ENCODE assay signal across 24 mouse cellular contexts in the genomic region with DNA sequence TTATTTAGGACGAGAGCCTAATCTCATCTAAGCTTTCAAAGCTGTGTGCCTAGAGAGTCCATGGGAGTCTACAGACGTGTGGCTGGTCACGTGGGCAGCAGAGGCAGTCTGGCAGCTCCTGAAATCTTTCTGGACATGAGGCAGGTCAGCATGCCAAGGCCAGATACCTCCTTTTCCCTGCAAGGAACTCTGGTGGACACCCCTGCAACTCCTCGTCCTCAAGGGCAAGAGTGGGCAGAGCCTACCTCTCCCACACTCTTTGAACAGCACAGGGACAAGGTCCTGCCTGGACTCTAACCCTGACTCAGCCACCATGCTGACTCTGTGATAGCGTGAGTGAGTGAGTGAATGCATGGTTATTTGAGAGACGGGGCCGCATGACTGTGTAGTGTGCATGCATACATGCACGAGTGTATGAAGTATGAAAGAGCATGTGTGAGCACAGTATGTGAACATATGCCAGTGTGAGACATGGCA. TPM values are rescaled to one million over a fixed set of nuclear protein-coding genes. Genes with fewer than 3 reads are reported as not detected.
DNase-seq lines count a peak whose midpoint lies in the region; ATAC-seq and TF ChIP-seq lines count a peak whose summit lies in the region.
"Had no signal": no experiment of that assay in that cellular context is flagged by ENCODE, and none has a peak within 500 bp of the region (broad histone marks: within the 10 kb centered on the region; RNA-seq: fewer than 3 reads in every experiment).

No protein-coding gene starts in this region.

- DNase-seq in cerebellum, postnatal 10 days = peak; percentile 57 to 63
- no peak for DNase-seq in cerebellum, adult 11-12 months
- DNase-seq in MEL (ENCODE audit: low read depth, low spot score) = no peak
- DNase-seq in embryo, embryonic 10.5 days (ENCODE audit: low spot score) = no peak
- DNase-seq: adrenal gland, adult 2 months; adrenal gland, postnatal 14 days; B cell, adult 2 months; gastrocnemius, postnatal 10 days; gastrocnemius, postnatal 36 days; heart, adult 2 months; heart, postnatal 14 days; heart, postnatal 4 days had no signal

- H3K9me3 ChIP-seq in megakaryocyte, embryonic 14.5 days = peaks cover 9% of the 10 kb centered on the region
- no peaks in the 10 kb centered on the region for H3K9me3 ChIP-seq in MEL (replicated peaks; ENCODE audit: insufficient read depth, low read length)
- H3K9me3 ChIP-seq: forebrain, embryonic 10.5 days; G1E; heart, embryonic 10.5 days; heart, embryonic 13.5 days had no signal

- TF ChIP-seq CTCF in MEL (IDR thresholded peaks at IDR 0.05 in 2 of 3, conservative IDR thresholded peaks at IDR 0.05 in 1 of 3; ENCODE audit: control insufficient read depth in 1 of 3, insufficient read depth in 1 of 3, low read depth in 2 of 3, low read length in 3 of 3, poor library complexity in 1 of 3, severe bottlenecking in 1 of 3) = no peak

- no peak for TF ChIP-seq POLR2A in MEL (IDR thresholded peaks at IDR 0.05; ENCODE audit: control insufficient read depth in 1 of 2, insufficient read depth in 1 of 2, low read depth in 1 of 2, low read length in 2 of 2, poor library complexity in 1 of 2)
- TF ChIP-seq POLR2A in myocyte (IDR thresholded peaks at IDR 0.05; ENCODE audit: insufficient read length, low read depth) = no peak

- peaks cover 74% of the 10 kb centered on the region for H3K4me1 ChIP-seq in megakaryocyte, embryonic 14.5 days
- peaks cover 0 to 9% of the 10 kb centered on the region in 2 experiments; a peak in 2 of 4 replicates for H3K4me1 ChIP-seq in MEL (ENCODE audit: control insufficient read depth in 1 of 2, insufficient read depth in 2 of 2, low read length in 2 of 2)
- H3K4me1 ChIP-seq: forebrain, embryonic 13.5 days had no signal

- H3K9ac ChIP-seq in MEL (ENCODE audit: control insufficient read depth, low read depth, low read length, poor library complexity, severe bottlenecking) = no peak overlapping the region
- H3K9ac ChIP-seq: forebrain, embryonic 13.5 days; heart, embryonic 13.5 days; hindbrain, embryonic 14.5 days had no signal

- TF ChIP-seq RAD21 in MEL (IDR thresholded peaks at IDR 0.05; ENCODE audit: low read depth, low read length) = no peak

- H3K27ac ChIP-seq in MEL (ENCODE audit: control insufficient read depth, low read depth, low read length) = no peak overlapping the region
- H3K27ac ChIP-seq: forebrain, embryonic 10.5 days; forebrain, embryonic 13.5 days; heart, adult 2 months; heart, embryonic 13.5 days; hindbrain, embryonic 14.5 days; hindbrain, postnatal 0 days had no signal

- no peak for ATAC-seq in megakaryocyte, adult 5-6 weeks (ENCODE audit: poor library complexity, severe bottlenecking)
- ATAC-seq: forebrain, embryonic 13.5 days; forebrain, embryonic 16.5 days; hindbrain, postnatal 0 days had no signal

- peaks cover 16% of the 10 kb centered on the region for H3K27me3 ChIP-seq in megakaryocyte, embryonic 14.5 days (replicated peaks)
- H3K27me3 ChIP-seq in MEL (ENCODE audit: control insufficient read depth in 1 of 2, insufficient read depth in 2 of 2, low read length in 2 of 2) (no peaks in the 10 kb centered on the region; a peak in 2 of 4 replicates), myocyte (ENCODE audit: control insufficient read depth, insufficient read depth, insufficient read length) (no peaks in the 10 kb centered on the region)
- H3K27me3 ChIP-seq: CH12.LX; forebrain, embryonic 13.5 days had no signal

- H3K79me2 ChIP-seq in MEL (ENCODE audit: control insufficient read depth, insufficient read depth, low read length, poor library complexity) = no peaks in the 10 kb centered on the region
- no peaks in the 10 kb centered on the region for H3K79me2 ChIP-seq in myocyte (ENCODE audit: control insufficient read depth, insufficient read depth)

- no peak overlapping the region for H3ac ChIP-seq in myocyte (ENCODE audit: control insufficient read depth, insufficient read length)

- peak overlapping the region; percentile 18 for H3K4me3 ChIP-seq in megakaryocyte, embryonic 14.5 days (replicated peaks)
- no peak overlapping the region for H3K4me3 ChIP-seq in MEL (ENCODE audit: control insufficient read depth in 1 of 2, insufficient read depth in 1 of 2, low read depth in 2 of 2, low read length in 2 of 2)
- H3K4me3 ChIP-seq in myocyte = no peak overlapping the region
- H3K4me3 ChIP-seq: forebrain, embryonic 10.5 days; forebrain, embryonic 13.5 days; heart, adult 2 months; heart, embryonic 10.5 days; heart, embryonic 13.5 days had no signal

- no peak for TF ChIP-seq EP300 in MEL (IDR thresholded peaks at IDR 0.05; ENCODE audit: low read depth in 1 of 2, low read length in 2 of 2)

- H3K4me2 ChIP-seq in myocyte (ENCODE audit: low read depth) = no peak overlapping the region
- H3K4me2 ChIP-seq: forebrain, embryonic 13.5 days; heart, embryonic 13.5 days; hindbrain, embryonic 14.5 days had no signal

- H3K36me3 ChIP-seq in megakaryocyte, embryonic 14.5 days (replicated peaks; ENCODE audit: low read length) = peaks cover 5% of the 10 kb centered on the region
- H3K36me3 ChIP-seq in MEL (ENCODE audit: control insufficient read depth in 1 of 2, insufficient read depth in 2 of 2, low read length in 2 of 2) = peaks cover 0 to 2% of the 10 kb centered on the region in 2 experiments; a peak in 1 of 4 replicates
- H3K36me3 ChIP-seq in myocyte (ENCODE audit: control insufficient read depth, insufficient read depth) = no peaks in the 10 kb centered on the region
- H3K36me3 ChIP-seq: forebrain, embryonic 10.5 days; G1E; heart, embryonic 10.5 days; heart, embryonic 13.5 days had no signal

TF ChIP-seq in MEL, 35 proteins besides CTCF, POLR2A, EP300 and RAD21:
- TF ChIP-seq USF1 (IDR thresholded peaks at IDR 0.05; ENCODE audit: low read depth, low read length) (0 out of 2 replicates have a peak, but pooled peaks have one; percentile 24), GATA1 (IDR thresholded peaks at IDR 0.05; ENCODE audit: low read depth, low read length) (no peak)

TF ChIP-seq in myocyte, 11 proteins besides CTCF, POLR2A, EP300 and RAD21:
- TF ChIP-seq USF1 (IDR thresholded peaks at IDR 0.05; ENCODE audit: low read depth) (peak; percentile 26), CEBPB (IDR thresholded peaks at IDR 0.05; ENCODE audit: insufficient read depth, poor library complexity, severe bottlenecking) (no peak)

RNA-seq across cellular contexts. Expression of a gene that starts 42.0 kb away (rescaled TPM):
- polyA plus RNA-seq in megakaryocyte, embryonic 14.5 days (2012; ENCODE audit: insufficient read depth, low replicate concordance) = 22.9 and 46.4 TPM in 2 replicates
- 10.1 TPM in 2 replicates for total RNA-seq in megakaryocyte, adult 5-6 weeks (2015)
- total RNA-seq in megakaryocyte, adult 5-6 weeks (2017) = 11.2 and 12.1 TPM in 2 replicates
- 10.2 and 10.7 TPM in 2 replicates for total RNA-seq in MEL (2012; rRNA removed)
- polyA plus RNA-seq in MEL (2012; ENCODE audit: insufficient read depth in 1 of 2, insufficient read length in 2 of 2, low read depth in 1 of 2, low replicate concordance in 2 of 2, missing spikeins in 1 of 2) (10 to 100 TPM in 1 of 2 experiments, not detected in 1; 10.4 TPM), myocyte (2012; fragmentation: generic; extraction: Trizol) (3.9 TPM)

RNA-seq across cellular contexts. Expression of a gene that starts 43.3 kb away (rescaled TPM):
- 1.6 and 1.7 TPM in 2 replicates for polyA plus RNA-seq in megakaryocyte, embryonic 14.5 days (2012; ENCODE audit: insufficient read depth, low replicate concordance)
- total RNA-seq in megakaryocyte, adult 5-6 weeks (2015) = 19.9 and 25.9 TPM in 2 replicates
- 33.7 and 45.2 TPM in 2 replicates for total RNA-seq in megakaryocyte, adult 5-6 weeks (2017)
- 34.9 and 35.8 TPM in 2 replicates for total RNA-seq in MEL (2012; rRNA removed)
- polyA plus RNA-seq in MEL (2012; ENCODE audit: insufficient read depth in 1 of 2, insufficient read length in 2 of 2, low read depth in 1 of 2, low replicate concordance in 2 of 2, missing spikeins in 1 of 2) (10 to 100 TPM in 1 of 2 experiments, not detected in 1; 56.5 TPM), myocyte (2012; fragmentation: generic; extraction: Trizol) (21.2 TPM)

Comparison
In these comparisons a context has a peak if more than half of its experiments do, and no peak if none do; other contexts are left out.
1. DNase-seq: peak in cerebellum, postnatal 10 days (2 of 2); none in cerebellum, adult 11-12 months (single experiment), MEL (single experiment) and embryo, embryonic 10.5 days (single experiment).